Mouse (Mus musculus): ENCODE data around the gene Ampd1. TPM values are rescaled to one million over a fixed set of nuclear protein-coding genes. Genes with fewer than 3 reads are reported as not detected.

Ampd1 gene
- total and polyA plus RNA-seq, 3 experiments, result 0.19 TPM; not detected in 2

DNA sequence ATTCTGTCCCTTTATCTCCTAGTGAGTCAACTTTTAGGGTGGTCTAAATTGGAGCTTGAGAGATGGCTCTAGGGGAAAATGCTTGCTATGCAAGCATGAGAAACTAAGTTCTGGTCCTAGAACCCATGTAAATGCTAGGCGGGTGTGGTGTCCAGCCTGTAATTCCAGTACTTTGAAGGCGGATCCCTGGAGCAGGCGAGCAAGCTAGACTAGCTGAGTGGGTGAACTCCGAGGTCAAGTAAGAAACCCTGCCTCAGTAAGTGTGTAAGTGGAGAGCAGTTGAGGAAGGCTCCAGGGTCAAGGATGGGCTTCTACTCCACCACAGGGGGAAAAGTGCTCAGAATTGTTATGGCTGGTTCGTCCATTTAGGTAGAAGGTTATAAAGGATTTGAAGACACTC, 53.9 kb downstream of the Ampd1 start:
- no peaks in the 10 kb centered on the region for H3K9me3 ChIP-seq (replicated peaks; ENCODE audit: low read length)
- H3K36me3 ChIP-seq (replicated peaks in 1 of 2; ENCODE audit: control insufficient read depth in 1 of 2, insufficient read depth in 1 of 2, low read length in 1 of 2), result no peaks in the 10 kb centered on the region
- peaks cover 0 to 15% of the 10 kb centered on the region in 2 experiments; a peak in 2 of 4 replicates for H3K4me1 ChIP-seq (ENCODE audit: control insufficient read depth in 1 of 2, insufficient read depth in 2 of 2)
- TF ChIP-seq ZMIZ1 (IDR thresholded peaks at IDR 0.05; ENCODE audit: low read depth, low read length) (no peak), BHLHE40 (IDR thresholded peaks at IDR 0.05; ENCODE audit: low read depth, low read length) (no peak), NRF1 (IDR thresholded peaks at IDR 0.05; ENCODE audit: low read depth, low read length) (no peak), MAFK (IDR thresholded peaks at IDR 0.05; ENCODE audit: insufficient replicate concordance, low read length) (no peak), MAX (IDR thresholded peaks at IDR 0.05; ENCODE audit: low read length) (no peak), CTCF (conservative IDR thresholded peaks at IDR 0.05 in 1 of 2, IDR thresholded peaks at IDR 0.05 in 1 of 2; ENCODE audit: low read depth in 2 of 2, low read length in 2 of 2) (no peak), ZC3H11A (IDR thresholded peaks at IDR 0.05; ENCODE audit: low read depth, low read length) (no peak), ELF1 (IDR thresholded peaks at IDR 0.05; ENCODE audit: low read depth, low read length) (no peak), POLR2AphosphoS2 (IDR thresholded peaks at IDR 0.05; ENCODE audit: low read depth, low read length) (no peak), NELFE (IDR thresholded peaks at IDR 0.05; ENCODE audit: low read depth, low read length) (no peak), ZKSCAN1 (IDR thresholded peaks at IDR 0.05; ENCODE audit: borderline replicate concordance, low read depth, low read length) (no peak), TBP (conservative IDR thresholded peaks at IDR 0.05; ENCODE audit: low read depth, low read length) (no peak), ZNF384 (IDR thresholded peaks at IDR 0.05; ENCODE audit: low read depth, low read length) (no peak), UBTF (IDR thresholded peaks at IDR 0.05; ENCODE audit: low read depth, low read length) (no peak), SMC3 (IDR thresholded peaks at IDR 0.05; ENCODE audit: low read depth, low read length) (no peak)
- in situ Hi-C loops (cut with MboI; ENCODE audit: low pct_ligation_motif_present, low pct_unique_long_range_greater_than_20kb, low sequenced_read_pairs) (no loop called here), dilution Hi-C loops (cut with MboI; ENCODE audit: extremely low pct_ligation_motif_present, extremely low pct_unique_long_range_greater_than_20kb, low sequenced_read_pairs) (no loop called here)
- H3K79me2 ChIP-seq (replicated peaks; ENCODE audit: control insufficient read depth, extremely low read depth, insufficient read depth, poor library complexity, severe bottlenecking), result no peaks in the 10 kb centered on the region
- H3K27me3 ChIP-seq (replicated peaks), result no peaks in the 10 kb centered on the region
- H3K4me2 ChIP-seq (ENCODE audit: insufficient read depth, low read depth, poor library complexity, severe bottlenecking), result no peak overlapping the region
- H3K27ac ChIP-seq (ENCODE audit: insufficient read depth, low read depth), result no peak overlapping the region
- DNase-seq (ENCODE audit: extremely low read depth), result no peak
- no peak overlapping the region for H3K4me3 ChIP-seq (replicated peaks in 1 of 3; ENCODE audit: low read depth in 2 of 3, low read length in 2 of 3, poor library complexity in 1 of 3)
- no peak overlapping the region for H3K9ac ChIP-seq (ENCODE audit: insufficient read depth, low read depth)

GRCm38 (mm10) chr3:103128251-103128650, 54.4 kb downstream of the Ampd1 start:
- Histone ChIP-seq H3K79me2 (replicated peaks; ENCODE audit: control insufficient read depth, extremely low read depth, insufficient read depth, poor library complexity, severe bottlenecking) (no peaks in the 10 kb centered on the region), H3K4me3 (replicated peaks in 1 of 3; ENCODE audit: low read depth in 2 of 3, low read length in 2 of 3, poor library complexity in 1 of 3) (no peak overlapping the region), H3K36me3 (replicated peaks in 1 of 2; ENCODE audit: control insufficient read depth in 1 of 2, insufficient read depth in 1 of 2, low read length in 1 of 2) (no peaks in the 10 kb centered on the region), H3K4me2 (ENCODE audit: insufficient read depth, low read depth, poor library complexity, severe bottlenecking) (no peak overlapping the region), H3K9ac (ENCODE audit: insufficient read depth, low read depth) (no peak overlapping the region), H3K27me3 (replicated peaks) (no peaks in the 10 kb centered on the region), H3K9me3 (replicated peaks; ENCODE audit: low read length) (no peaks in the 10 kb centered on the region), H3K27ac (ENCODE audit: insufficient read depth, low read depth) (no peak overlapping the region), H3K4me1 (ENCODE audit: control insufficient read depth in 1 of 2, insufficient read depth in 2 of 2) (peaks cover 0 to 15% of the 10 kb centered on the region in 2 experiments; a peak in 2 of 4 replicates)
- TF ChIP-seq MAZ (IDR thresholded peaks at IDR 0.05; ENCODE audit: low read depth, low read length) (no peak), MEF2A (IDR thresholded peaks at IDR 0.05; ENCODE audit: borderline replicate concordance, low read depth, low read length) (no peak), MAFK (IDR thresholded peaks at IDR 0.05; ENCODE audit: insufficient replicate concordance, low read length) (no peak), E2F4 (IDR thresholded peaks at IDR 0.05; ENCODE audit: insufficient replicate concordance, low read depth, low read length) (no peak), ETS1 (conservative IDR thresholded peaks at IDR 0.05; ENCODE audit: low read depth, low read length) (no peak), ZMIZ1 (IDR thresholded peaks at IDR 0.05; ENCODE audit: low read depth, low read length) (no peak), GABPA (IDR thresholded peaks at IDR 0.05; ENCODE audit: insufficient replicate concordance, low read depth, low read length) (no peak), USF2 (conservative IDR thresholded peaks at IDR 0.05; ENCODE audit: low read depth, low read length) (no peak)
- in situ Hi-C loops (cut with MboI; ENCODE audit: low pct_ligation_motif_present, low pct_unique_long_range_greater_than_20kb, low sequenced_read_pairs), result no loop called here
- dilution Hi-C loops (cut with MboI; ENCODE audit: extremely low pct_ligation_motif_present, extremely low pct_unique_long_range_greater_than_20kb, low sequenced_read_pairs), result no loop called here
- DNase-seq (ENCODE audit: extremely low read depth), result no peak

Measured in CH12.LX (cell line).